Mouse (Mus musculus) liver, embryonic 14.5 days (tissue): ENCODE measurements around the gene Polr3b. TPM values are rescaled to one million over a fixed set of nuclear protein-coding genes. Genes with fewer than 3 reads are reported as not detected.

Experiments
- ATAC-seq: fragments of 200-750 bp; cut with Nextera tagmentation; 2 replicates; pipeline ENCODE4 v1.8.0; 2017; ENCODE audit warnings: moderate number of reproducible peaks, mild to moderate bottlenecking, moderate library complexity; ENCODE audit not compliant: insufficient read depth
- DNase-seq, 3 experiments: peaks; one replicate each; pipeline ENCODE4 v3.0.0-alpha.2; 2012 to 2013; ENCODE audit warnings: low read depth in 3 of 3, low spot score in 3 of 3
- H3K27ac ChIP-seq: fragments of 300-500 bp; sonication (generic); 2 replicates; pipeline ENCODE4 v1.5.1; 2014; ENCODE audit warnings: moderate library complexity, mild to moderate bottlenecking, control low read depth, inconsistent platforms
- H3K27me3 ChIP-seq: fragments of 300-500 bp; sonication (generic); 2 replicates; pipeline ENCODE4 v1.6.1; 2014; ENCODE audit warnings: mild to moderate bottlenecking, low read length, moderate library complexity; ENCODE audit not compliant: control insufficient read depth, insufficient read depth
- H3K36me3 ChIP-seq: fragments of 300-500 bp; sonication (generic); replicated peaks from 2 replicates; pipeline ENCODE4 v1.6.1; 2014; ENCODE audit warnings: low read depth; ENCODE audit not compliant: control insufficient read depth, insufficient read depth
- H3K4me1 ChIP-seq, 2 experiments: fragments of 200-500 bp in 1 of 2; fragments of 300-500 bp in 1 of 2; sonication (generic) in 1 of 2; replicated peaks; 2 replicates each; pipeline ENCODE4 v1.6.1; 2012 to 2014; ENCODE audit warnings: antibody characterized with exemption in 1 of 2, inconsistent platforms in 1 of 2, low read length in 1 of 2; ENCODE audit not compliant: control insufficient read depth in 2 of 2, insufficient read depth in 2 of 2
- H3K4me2 ChIP-seq: fragments of 300-500 bp; sonication (generic); 2 replicates; pipeline ENCODE4 v1.6.1; 2014; ENCODE audit warnings: low read depth, mild to moderate bottlenecking, control low read depth, moderate library complexity
- H3K4me3 ChIP-seq, 2 experiments: fragments of 200-500 bp in 1 of 2; fragments of 300-500 bp in 1 of 2; sonication (generic) in 1 of 2; 2 replicates each; pipeline ENCODE4 v1.5.1; 2012 to 2014; ENCODE audit warnings: low read depth in 2 of 2, low read length in 2 of 2, mild to moderate bottlenecking in 2 of 2, control low read depth in 1 of 2, inconsistent platforms in 1 of 2, moderate library complexity in 1 of 2; ENCODE audit not compliant: insufficient read depth in 1 of 2
- H3K9ac ChIP-seq: fragments of 300-500 bp; sonication (generic); replicated peaks from 2 replicates; pipeline ENCODE4 v1.6.1; 2014; ENCODE audit warnings: mild to moderate bottlenecking, control low read depth, moderate library complexity
- H3K9me3 ChIP-seq: fragments of 300-500 bp; sonication (generic); 2 replicates; pipeline ENCODE4 v1.6.1; 2016; ENCODE audit warnings: low read length, mixed read lengths; ENCODE audit not compliant: control insufficient read depth
- CTCF ChIP-seq: IDR thresholded peaks from 2 replicates; pipeline ENCODE4 v1.5.1; 2016; ENCODE audit warnings: antibody characterized with exemption, low read depth, control low read depth
- EP300 ChIP-seq: IDR thresholded peaks from 2 replicates; pipeline ENCODE4 v1.6.1; 2016; ENCODE audit warnings: antibody characterized with exemption, low read depth
- WGBS: fragments of 180-500 bp; shearing (Covaris S2); extraction: QIAGEN DNeasy Blood & Tissue Kit; methylation state at CpG from one replicate; pipeline ENCODE4 v1.1.7; 2014; ENCODE audit not compliant: insufficient replicate concordance; 5-methylcytosine and 5-hydroxymethylcytosine counted together
- polyA plus RNA-seq, 2 experiments: library from polyadenylated mRNA; depleted of rRNA in 1 of 2; stranded (reverse) in 1 of 2; unstranded in 1 of 2; fragments of >200 nt; fragmentation: Nextera tagmentation in 1 of 2; extraction: Ambion mirVana in 1 of 2; gene quantifications; 2 replicates each; pipeline versions ENCODE4 v1.2.1 to v1.2.3; 2012 to 2014

Gene Polr3b
- polyA plus RNA-seq, 2 experiments, result 3.7 to 5.8 TPM

GRCm38 (mm10) chr10:84760118-84761111 lies 138.3 kb downstream of the Polr3b start:
- WGBS, result 6% methylated on average over 46 of the region's 46 CpGs
- no peak for ATAC-seq
- Histone ChIP-seq H3K4me2 (no peak overlapping the region), H3K27me3 (peaks cover 72% of the 10 kb centered on the region), H3K36me3 (no peaks in the 10 kb centered on the region), H3K9ac (no peak overlapping the region), H3K4me1 (no peaks in the 10 kb centered on the region), H3K4me3 (no peak overlapping the region), H3K27ac (no peak overlapping the region), H3K9me3 (no peaks in the 10 kb centered on the region)
- DNase-seq, result no peak
- TF ChIP-seq CTCF, result no peak
- no peak for TF ChIP-seq EP300

GRCm38 (mm10) chr10:84768766-84769165 lies 146.7 kb downstream of the Polr3b start:
- Histone ChIP-seq H3K36me3 (no peaks in the 10 kb centered on the region), H3K4me2 (no peak overlapping the region), H3K27me3 (no peaks in the 10 kb centered on the region; the same call in 1 of the 2 replicates), H3K9ac (no peak overlapping the region), H3K9me3 (no peaks in the 10 kb centered on the region), H3K4me1 (no peaks in the 10 kb centered on the region), H3K4me3 (no peak overlapping the region), H3K27ac (no peak overlapping the region)
- no peak for DNase-seq
- no peak for TF ChIP-seq CTCF
- no peak for TF ChIP-seq EP300
- 63% methylated on average over 10 of the region's 10 CpGs for WGBS
- ATAC-seq, result no peak

DNA sequence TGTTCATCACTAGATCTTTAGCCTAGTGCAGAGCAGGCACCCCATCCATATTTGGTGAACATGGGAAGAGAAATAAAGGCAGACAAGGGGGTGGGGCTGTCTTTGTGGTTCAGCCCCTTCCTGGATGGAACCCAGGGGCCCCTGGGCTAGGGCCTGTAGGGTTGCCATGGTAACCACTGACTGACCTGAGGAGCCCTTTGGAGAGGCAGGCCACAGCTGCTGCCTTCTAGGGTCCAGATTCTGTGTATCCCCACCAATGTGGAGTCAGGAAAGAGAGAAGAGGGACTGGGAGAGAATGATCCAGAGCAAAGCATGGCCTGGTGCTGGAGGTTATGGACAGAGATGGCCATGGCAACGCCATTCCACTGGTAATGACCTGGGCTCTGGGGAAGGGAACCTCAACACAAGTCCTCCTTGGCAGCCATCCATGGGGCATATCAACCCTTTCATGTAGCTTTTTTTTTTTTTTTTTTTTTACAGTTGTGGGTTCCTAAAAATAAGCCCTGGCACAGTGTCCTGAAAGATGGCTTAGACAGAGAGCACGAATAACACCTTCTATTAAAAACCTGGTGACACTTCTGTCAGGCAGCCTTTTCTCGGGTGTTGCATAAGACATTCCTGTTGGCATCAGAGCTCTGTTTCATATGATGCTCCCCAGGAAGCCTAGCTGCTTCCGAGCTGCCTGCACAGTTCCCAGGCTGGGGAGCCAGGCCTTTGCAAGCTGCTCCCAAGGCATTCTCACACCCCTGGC lies 150.5 kb downstream of the Polr3b start:
- 39% methylated on average over 4 of the region's 4 CpGs for WGBS
- no peaks in the 10 kb centered on the region for H3K27me3 ChIP-seq

DNA sequence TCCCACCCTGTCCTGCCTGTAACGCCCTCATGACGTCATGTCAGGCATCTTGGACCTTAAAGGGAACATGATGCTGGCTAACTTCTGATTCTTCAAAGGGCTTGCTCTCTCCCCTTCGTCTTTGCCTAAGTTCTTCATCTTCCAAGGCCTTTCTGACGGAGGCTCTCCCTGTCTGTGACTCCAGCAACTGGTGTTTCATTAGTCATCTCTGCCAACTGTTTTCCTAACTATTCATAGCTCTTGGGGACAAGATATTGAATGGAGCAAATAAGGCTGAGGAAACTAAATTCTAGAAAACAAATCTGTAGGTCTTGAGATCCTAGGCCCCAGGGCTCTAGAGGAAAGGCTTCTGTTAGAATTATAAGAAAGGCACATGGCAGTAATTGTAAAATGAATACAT lies 151.8 kb downstream of the Polr3b start:
- 49% methylated on average over 4 of the region's 4 CpGs for WGBS
- H3K36me3 ChIP-seq, result no peaks in the 10 kb centered on the region
- ATAC-seq, result no peak
- H3K9me3 ChIP-seq, result no peaks in the 10 kb centered on the region
- no peak for DNase-seq
- no peaks in the 10 kb centered on the region; a peak in 1 of 4 replicates for H3K4me1 ChIP-seq
- H3K27ac ChIP-seq, result no peak overlapping the region
- H3K27me3 ChIP-seq, result no peaks in the 10 kb centered on the region
- H3K4me2 ChIP-seq, result no peak overlapping the region
- TF ChIP-seq CTCF (no peak), EP300 (no peak)
- H3K4me3 ChIP-seq, result no peak overlapping the region
- no peak overlapping the region for H3K9ac ChIP-seq

More for the DNA sequence above, 150.5 kb downstream of the Polr3b start:
- DNase-seq (no peak), ATAC-seq (no peak)
- H3K4me3 ChIP-seq, result no peak overlapping the region
- H3K9me3 ChIP-seq, result no peaks in the 10 kb centered on the region
- no peak overlapping the region for H3K27ac ChIP-seq
- H3K4me1 ChIP-seq, result no peaks in the 10 kb centered on the region; a peak in 1 of 4 replicates
- H3K4me2 ChIP-seq, result no peak overlapping the region
- TF ChIP-seq EP300 (no peak), CTCF (no peak)
- H3K9ac ChIP-seq, result no peak overlapping the region
- no peaks in the 10 kb centered on the region for H3K36me3 ChIP-seq

DNA sequence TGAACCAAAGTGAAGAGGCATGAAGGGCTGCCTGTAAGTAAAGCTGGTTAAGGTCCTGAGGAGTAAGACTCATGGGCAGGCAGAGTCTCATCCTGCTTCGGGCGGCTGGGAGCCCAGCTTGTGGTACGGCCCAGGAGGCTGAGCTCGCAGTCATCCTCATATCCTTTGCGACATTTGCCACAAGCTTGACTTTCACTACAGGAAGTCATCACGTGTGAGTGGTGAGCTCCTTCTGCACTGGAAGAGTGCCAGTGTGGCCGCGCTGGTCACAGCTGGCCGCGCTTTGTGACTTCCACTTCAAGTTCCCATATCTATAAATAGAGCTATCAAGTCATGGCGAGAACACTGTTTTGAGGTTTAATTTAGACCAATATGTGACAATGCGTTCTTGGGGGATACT lies 152.5 kb downstream of the Polr3b start:
- DNase-seq (peak in 2 of 3 experiments; percentile 9 to 10), ATAC-seq (no peak)
- H3K36me3 ChIP-seq, result no peaks in the 10 kb centered on the region
- no peaks in the 10 kb centered on the region for H3K9me3 ChIP-seq
- H3K4me3 ChIP-seq, result no peak overlapping the region
- H3K4me1 ChIP-seq, result no peaks in the 10 kb centered on the region; a peak in 1 of 4 replicates
- 7% methylated on average over 12 of the region's 12 CpGs for WGBS
- no peak overlapping the region for H3K4me2 ChIP-seq
- no peak overlapping the region for H3K27ac ChIP-seq
- H3K9ac ChIP-seq, result no peak overlapping the region
- TF ChIP-seq CTCF (no peak), EP300 (no peak)
- no peaks in the 10 kb centered on the region for H3K27me3 ChIP-seq

Other genes with a start within 250 kb of the Polr3b start
- 0.34 and 0.42 TPM in 2 replicates for gene Nuak1, start 181.7 kb upstream of the Polr3b start, polyA plus RNA-seq (2012; rRNA removed)
- 0.03 and 0.13 TPM in 2 replicates for gene Nuak1, start 181.7 kb upstream of the Polr3b start, polyA plus RNA-seq (2014; fragmentation: Nextera tagmentation; extraction: Ambion mirVana)
- gene Ckap4, start 88.2 kb upstream of the Polr3b start, polyA plus RNA-seq (2012; rRNA removed), result 3.5 and 5.8 TPM in 2 replicates
- gene Ckap4, start 88.2 kb upstream of the Polr3b start, polyA plus RNA-seq (2014; fragmentation: Nextera tagmentation; extraction: Ambion mirVana), result 8.2 and 8.6 TPM in 2 replicates
- gene Tcp11l2, start 45.7 kb upstream of the Polr3b start, polyA plus RNA-seq (2012; rRNA removed), result 28.8 and 31.4 TPM in 2 replicates
- gene Tcp11l2, start 45.7 kb upstream of the Polr3b start, polyA plus RNA-seq (2014; fragmentation: Nextera tagmentation; extraction: Ambion mirVana), result 38.1 and 44.2 TPM in 2 replicates
- gene Rfx4, start 133.8 kb downstream of the Polr3b start, polyA plus RNA-seq (2012; rRNA removed), result 0.04 TPM in 1 of 2 replicates, not detected in the other
- not detected in 2 replicates for gene Rfx4, start 133.8 kb downstream of the Polr3b start, polyA plus RNA-seq (2014; fragmentation: Nextera tagmentation; extraction: Ambion mirVana)